Mouse (Mus musculus) spleen, postnatal 4 days (tissue): ENCODE results near the gene Rab3il1.

Source experiments
- DNase-seq, 2 experiments: peaks; one replicate each; pipeline ENCODE4 v3.0.0; 2022; ENCODE audit warnings: low spot score in 2 of 2

The Rab3il1 gene

GRCm38 (mm10) chr19:9982852-9983542 is 18.5 kb upstream of the Rab3il1 start:
- peak; percentile 81 to 82 for DNase-seq

GRCm38 (mm10) chr19:9984111-9985055 is 17.1 kb upstream of the Rab3il1 start:
- no peak for DNase-seq

- no peak for DNase-seq
Measured at GRCm38 (mm10) chr19:9985190-9985899, 16.1 kb upstream of the Rab3il1 start.

- DNase-seq = no peak
Measured at GRCm38 (mm10) chr19:9985900-9986421, 15.5 kb upstream of the Rab3il1 start.

- DNase-seq = no peak
Measured at GRCm38 (mm10) chr19:9987192-9987591, 14.3 kb upstream of the Rab3il1 start.

- DNase-seq = no peak
Measured at GRCm38 (mm10) chr19:9987593-9987992, 13.9 kb upstream of the Rab3il1 start.

- peak in 1 of 2 experiments; percentile 33 for DNase-seq
Measured at GRCm38 (mm10) chr19:9989171-9989883, 12.1 kb upstream of the Rab3il1 start.

- no peak for DNase-seq
Measured at GRCm38 (mm10) chr19:9989884-9990256, 11.6 kb upstream of the Rab3il1 start.

- DNase-seq = peak; percentile 87 to 96
Measured at GRCm38 (mm10) chr19:9991304-9991703, 10.2 kb upstream of the Rab3il1 start.

- peak in 1 of 2 experiments; percentile 18 for DNase-seq
Measured at GRCm38 (mm10) chr19:9992011-9992958, 9.2 kb upstream of the Rab3il1 start.

- peak; percentile 86 to 96 for DNase-seq
Measured at GRCm38 (mm10) chr19:9993036-9993656, 8.3 kb upstream of the Rab3il1 start.

GRCm38 (mm10) chr19:9997204-9998062 is 4.0 kb upstream of the Rab3il1 start:
- no peak for DNase-seq

GRCm38 (mm10) chr19:9998063-9998416 is 3.4 kb upstream of the Rab3il1 start:
- DNase-seq = no peak

GRCm38 (mm10) chr19:9998736-9999486 is 2.6 kb upstream of the Rab3il1 start:
- DNase-seq = peak in 1 of 2 experiments; percentile 55

GRCm38 (mm10) chr19:10000330-10000729 is 1.1 kb upstream of the Rab3il1 start:
- DNase-seq = peak; percentile 38 to 60

GRCm38 (mm10) chr19:10003696-10004095 is 2.2 kb downstream of the Rab3il1 start:
- no peak for DNase-seq

GRCm38 (mm10) chr19:10011408-10011807 is 9.9 kb downstream of the Rab3il1 start:
- DNase-seq = no peak

- DNase-seq = no peak
Measured at GRCm38 (mm10) chr19:10012827-10013278, 11.4 kb downstream of the Rab3il1 start.
